Mouse (Mus musculus) heart, embryonic 12.5 days (tissue): Measurements from ENCODE around the gene Ube2o. TPM values are rescaled to one million over a fixed set of nuclear protein-coding genes. Genes with fewer than 3 reads are reported as not detected.

Experiments used
- ATAC-seq: fragments of 200-750 bp; cut with Nextera tagmentation; 2 replicates; pipeline ENCODE4 v1.8.0; 2017; ENCODE audit warnings: moderate TSS enrichment, moderate library complexity; ENCODE audit not compliant: insufficient number of reproducible peaks, low FRiP score
- H3K27ac ChIP-seq: fragments of 300-500 bp; sonication (generic); 2 replicates; pipeline ENCODE4 v1.5.1; 2016; ENCODE audit warnings: mild to moderate bottlenecking, moderate library complexity; ENCODE audit not compliant: poor library complexity, severe bottlenecking
- H3K27me3 ChIP-seq: fragments of 300-500 bp; sonication (generic); replicated peaks from 2 replicates; pipeline ENCODE4 v1.6.1; 2016; ENCODE audit warnings: mild to moderate bottlenecking, moderate library complexity
- H3K36me3 ChIP-seq: fragments of 300-500 bp; sonication (generic); 2 replicates; pipeline ENCODE4 v1.6.1; 2016; ENCODE audit warnings: mild to moderate bottlenecking, moderate library complexity
- H3K4me1 ChIP-seq: fragments of 300-500 bp; sonication (generic); replicated peaks from 2 replicates; pipeline ENCODE4 v1.6.1; 2016; ENCODE audit warnings: mild to moderate bottlenecking
- H3K4me2 ChIP-seq: fragments of 300-500 bp; sonication (generic); 2 replicates; pipeline ENCODE4 v1.6.1; 2016; ENCODE audit warnings: mild to moderate bottlenecking, moderate library complexity
- H3K4me3 ChIP-seq: fragments of 300-500 bp; sonication (generic); 2 replicates; pipeline ENCODE4 v1.5.1; 2016; ENCODE audit warnings: mild to moderate bottlenecking
- H3K9ac ChIP-seq: fragments of 300-500 bp; sonication (generic); 2 replicates; pipeline ENCODE4 v1.6.1; 2016; ENCODE audit warnings: mild to moderate bottlenecking, moderate library complexity
- H3K9me3 ChIP-seq: fragments of 300-500 bp; sonication (generic); replicated peaks from 2 replicates; pipeline ENCODE4 v1.6.1; 2016; ENCODE audit warnings: mild to moderate bottlenecking, moderate library complexity
- whole genome bisulfite sequencing: fragments of 180-500 bp; shearing (Covaris S2); methylation state at CpG from one replicate; pipeline ENCODE4 v1.1.7; 2016; 5-methylcytosine and 5-hydroxymethylcytosine counted together
- polyA plus RNA-seq: library from polyadenylated mRNA; unstranded; fragments of >200 nt; fragmentation: Nextera tagmentation; extraction: Ambion mirVana; gene quantifications from 2 replicates; pipeline ENCODE4 v1.2.1, GENCODE M21; 2016

The Ube2o gene
- polyA plus RNA-seq = 18.1 and 19.9 TPM in 2 replicates

DNA sequence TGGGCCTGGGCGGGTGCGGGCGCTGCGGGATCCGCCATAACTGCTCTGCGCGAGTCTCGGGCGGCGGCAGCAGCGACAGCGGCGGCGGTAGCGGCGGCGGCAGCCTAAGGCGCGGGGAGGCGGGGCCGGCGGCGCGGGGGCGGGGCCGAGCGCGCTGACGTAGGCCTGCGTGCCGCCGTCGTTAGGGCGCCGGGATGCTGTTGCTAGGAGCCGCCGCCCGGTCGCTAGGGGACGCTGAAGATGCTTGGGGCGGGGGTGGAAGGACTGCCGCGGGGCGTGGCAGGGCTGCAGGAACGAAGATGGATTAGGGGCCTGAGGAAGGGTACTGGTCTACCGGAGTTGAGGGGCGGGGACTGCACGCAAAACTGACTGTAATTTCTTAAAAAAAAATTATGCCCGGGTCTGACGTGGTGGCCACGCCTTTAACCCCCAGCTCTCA, at the start of gene Ube2o:
Gene Ube2o (minus strand): TSS at position 72 of the 439 bp plus-strand sequence.
- Histone ChIP-seq H3K27me3 (no peaks in the 10 kb centered on the region), H3K27ac (peak within 1 kb of the TSS; percentile 81), H3K4me1 (peaks cover 31% of the 10 kb centered on the region), H3K9ac (peak within 1 kb of the TSS; percentile 85), H3K4me2 (peak within 1 kb of the TSS; percentile 81), H3K36me3 (no peaks in the 10 kb centered on the region), H3K9me3 (no peaks in the 10 kb centered on the region), H3K4me3 (peak within 1 kb of the TSS; percentile 83)
- WGBS = 4% methylated on average over 49 of the region's 51 CpGs
- ATAC-seq = peak; percentile 90

DNA sequence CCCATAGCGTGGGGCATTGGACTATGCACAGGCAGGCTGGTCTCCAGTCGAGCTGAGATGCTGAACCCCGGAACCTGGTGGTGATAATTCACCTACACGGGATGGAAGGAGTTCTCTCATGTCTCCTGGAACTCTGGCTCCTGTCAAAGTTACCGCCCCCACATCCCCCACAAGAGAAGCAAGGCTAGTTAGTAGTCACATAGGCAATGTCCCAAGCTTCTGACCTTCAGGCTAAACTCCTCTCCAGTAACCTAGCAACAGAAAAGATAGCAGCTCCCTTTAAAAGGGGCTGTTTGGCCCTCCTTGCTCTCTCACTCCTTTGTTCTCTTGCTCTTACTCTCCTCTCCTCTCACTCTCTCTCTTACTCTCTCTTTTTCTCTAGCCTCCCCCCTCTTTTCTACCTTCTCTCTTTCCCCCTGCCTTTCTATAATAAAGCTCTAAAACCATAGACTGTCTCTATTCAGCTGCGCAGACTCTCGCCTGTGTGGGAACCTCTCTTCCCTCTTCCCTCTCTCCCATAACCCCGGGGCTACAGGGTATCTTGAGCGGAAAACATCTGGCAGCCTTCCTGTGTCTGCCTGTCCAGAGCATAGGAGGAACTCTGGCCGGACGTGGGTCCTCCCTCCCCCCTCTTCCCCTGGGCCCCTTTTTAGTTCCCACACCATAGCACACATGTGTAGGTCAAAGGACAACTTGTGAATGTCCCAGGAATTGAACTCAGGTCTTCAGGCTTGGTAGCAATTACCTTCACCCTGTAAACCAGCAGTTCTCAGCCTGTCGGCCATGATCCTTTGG, 49.1 kb upstream of the Ube2o start:
- peak; percentile 56; the same call in 1 of the 2 replicates for ATAC-seq
- H3K4me2 ChIP-seq = peak overlapping the region; percentile 6
- H3K27ac ChIP-seq = peak overlapping the region; percentile 59
- H3K4me3 ChIP-seq = no peak overlapping the region
- H3K9me3 ChIP-seq = no peaks in the 10 kb centered on the region
- H3K4me1 ChIP-seq = peaks cover 29% of the 10 kb centered on the region
- 27% methylated on average over 12 of the region's 12 CpGs for WGBS
- H3K27me3 ChIP-seq = no peaks in the 10 kb centered on the region
- H3K9ac ChIP-seq = no peak overlapping the region
- H3K36me3 ChIP-seq = no peaks in the 10 kb centered on the region

DNA sequence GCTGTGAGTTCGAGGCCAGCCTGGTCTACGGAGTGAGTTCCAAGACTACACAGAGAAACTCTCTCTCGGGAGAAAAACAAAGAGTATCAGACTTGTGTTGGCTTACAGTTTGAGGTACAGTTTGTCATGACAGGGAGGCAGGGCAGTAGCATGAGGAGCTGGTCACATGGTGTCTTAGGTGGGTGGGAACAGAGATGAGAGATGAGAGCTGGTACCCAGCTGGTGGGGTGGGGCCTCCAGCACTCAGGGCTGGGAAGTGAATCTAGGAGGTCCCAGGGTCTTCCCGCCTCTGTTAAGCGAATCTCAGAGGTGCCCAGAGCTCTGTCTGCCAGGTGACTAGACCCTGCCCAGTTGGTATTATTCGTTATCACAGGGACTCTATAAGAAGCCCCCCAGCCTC, 48.2 kb upstream of the Ube2o start:
- WGBS = 84% methylated on average over 6 of the region's 6 CpGs
- no peaks in the 10 kb centered on the region for H3K27me3 ChIP-seq
- H3K4me1 ChIP-seq = peaks cover 38% of the 10 kb centered on the region
- no peaks in the 10 kb centered on the region for H3K36me3 ChIP-seq
- no peak overlapping the region for H3K4me2 ChIP-seq
- no peak for ATAC-seq
- peak overlapping the region; percentile 59 for H3K27ac ChIP-seq
- no peaks in the 10 kb centered on the region for H3K9me3 ChIP-seq
- no peak overlapping the region for H3K9ac ChIP-seq
- H3K4me3 ChIP-seq = no peak overlapping the region

DNA sequence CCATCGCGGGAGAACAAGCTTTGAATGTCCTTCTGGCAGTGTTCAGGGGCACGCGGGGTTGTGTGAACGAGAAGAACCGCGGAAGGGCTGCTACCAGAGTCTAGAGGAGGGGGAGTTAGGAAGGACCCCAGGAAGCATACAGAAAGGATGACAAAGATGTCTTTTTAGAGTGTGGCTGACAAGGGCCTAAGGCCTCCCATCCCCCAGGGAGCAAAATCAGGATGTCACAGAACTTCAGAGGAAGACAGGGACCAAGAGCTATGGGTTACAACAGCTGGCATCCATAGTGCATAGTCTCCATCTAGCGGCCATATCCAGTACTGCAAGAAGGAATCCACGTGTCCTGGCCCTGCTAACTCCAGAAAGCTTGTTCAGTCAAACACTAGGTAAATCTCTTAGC, 47.5 kb upstream of the Ube2o start:
- H3K4me2 ChIP-seq = no peak overlapping the region
- peak overlapping the region; percentile 31; the same call in 1 of the 2 replicates for H3K27ac ChIP-seq
- H3K9ac ChIP-seq = no peak overlapping the region
- WGBS = 59% methylated on average over 9 of the region's 9 CpGs
- H3K4me3 ChIP-seq = no peak overlapping the region
- peaks cover 43% of the 10 kb centered on the region for H3K4me1 ChIP-seq
- no peaks in the 10 kb centered on the region for H3K9me3 ChIP-seq
- 0 out of 2 replicates have a peak, but pooled peaks have one; percentile 29 for ATAC-seq
- no peaks in the 10 kb centered on the region for H3K36me3 ChIP-seq
- H3K27me3 ChIP-seq = no peaks in the 10 kb centered on the region

DNA sequence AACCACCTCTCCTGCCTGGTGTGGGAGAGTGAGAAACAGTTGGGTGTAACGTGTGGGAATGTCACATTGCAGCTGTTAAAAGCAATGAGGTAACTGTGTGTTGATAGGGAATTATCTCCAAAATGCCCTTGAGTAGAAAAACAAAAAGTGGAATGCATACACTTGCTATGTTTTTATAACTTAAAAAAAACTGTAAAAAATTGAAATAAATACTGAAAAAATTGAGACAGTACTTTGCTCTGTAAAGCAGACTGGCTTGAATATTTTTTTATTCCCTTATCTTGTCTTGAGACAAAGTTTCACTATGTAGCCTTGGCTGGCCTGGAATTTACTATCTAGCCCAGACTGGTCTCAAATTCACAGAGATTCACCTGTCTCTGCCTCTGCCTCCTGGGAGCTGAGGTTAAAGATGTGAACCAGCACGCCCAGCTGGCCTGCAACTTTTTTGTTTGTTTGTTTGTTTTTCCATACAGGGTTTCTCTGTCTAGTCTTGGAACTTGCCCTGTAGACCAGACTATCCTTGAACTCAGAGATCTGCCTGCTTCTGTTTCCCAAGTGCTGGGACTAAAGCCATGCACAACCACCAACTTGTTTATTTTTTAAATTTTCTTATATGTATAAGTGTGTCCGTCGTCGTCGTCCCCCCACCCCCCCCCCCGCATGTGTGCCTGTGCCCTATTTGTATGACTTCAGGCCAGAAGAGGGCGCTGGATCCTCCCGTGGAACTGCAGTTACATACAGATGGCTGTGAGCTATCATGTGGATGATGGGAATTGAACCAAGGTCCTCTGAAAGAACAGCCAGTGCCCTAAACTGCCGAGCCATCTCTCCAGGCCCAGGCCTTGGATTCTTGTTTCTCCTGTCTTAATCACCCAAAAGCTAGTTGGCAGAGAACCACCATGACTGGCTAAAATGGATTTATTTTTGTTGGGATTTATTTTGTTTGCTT, 46.1 kb upstream of the Ube2o start:
- no peaks in the 10 kb centered on the region for H3K9me3 ChIP-seq
- no peak for ATAC-seq
- H3K4me2 ChIP-seq = no peak overlapping the region
- peaks cover 56% of the 10 kb centered on the region for H3K4me1 ChIP-seq
- H3K36me3 ChIP-seq = no peaks in the 10 kb centered on the region
- H3K4me3 ChIP-seq = no peak overlapping the region
- H3K27me3 ChIP-seq = no peaks in the 10 kb centered on the region
- peak overlapping the region; percentile 20 for H3K27ac ChIP-seq
- H3K9ac ChIP-seq = no peak overlapping the region
- 30% methylated on average over 10 of the region's 10 CpGs for WGBS

DNA sequence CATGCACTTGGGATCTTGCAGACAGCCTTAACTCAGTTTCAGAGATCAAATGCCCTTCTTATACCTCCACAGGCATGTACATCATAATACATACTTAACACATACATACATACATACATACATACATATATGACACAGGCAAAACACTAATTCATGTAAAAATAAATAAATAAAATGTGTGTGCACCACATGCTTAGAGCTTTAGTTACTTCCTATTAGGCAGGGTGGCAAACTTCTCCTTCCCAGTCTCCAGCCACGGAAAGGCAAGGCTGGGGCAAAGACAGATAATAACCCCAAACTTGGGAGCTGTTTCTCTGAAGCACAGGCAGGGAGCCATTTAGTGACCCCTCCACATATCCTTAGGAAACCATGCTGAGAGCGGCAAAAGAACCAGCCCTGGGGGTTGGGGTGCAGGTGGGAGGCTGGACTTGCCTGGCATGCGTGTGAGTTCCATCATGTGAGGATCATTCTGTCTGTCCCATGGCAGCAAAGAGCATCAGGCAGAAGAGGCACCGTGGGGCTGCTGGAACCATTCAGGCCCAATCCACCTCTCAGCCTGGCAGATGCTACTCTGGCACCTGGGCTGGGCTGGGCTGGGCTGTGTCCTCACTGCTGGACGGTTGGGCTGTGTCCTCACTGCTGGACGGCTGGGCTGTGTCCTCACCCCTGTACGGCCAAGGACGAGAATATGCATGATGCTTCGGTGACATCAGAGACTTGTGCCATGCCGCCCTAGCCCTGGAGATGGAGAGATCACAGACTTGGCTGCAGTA, 45.2 kb upstream of the Ube2o start, which contains the start of gene Rhbdf2:
Gene Rhbdf2 (minus strand): TSS at position 721 of the 773 bp plus-strand sequence.
- peaks cover 64% of the 10 kb centered on the region for H3K4me1 ChIP-seq
- no peak within 1 kb of the TSS for H3K4me3 ChIP-seq
- no peaks in the 10 kb centered on the region for H3K36me3 ChIP-seq
- peak within 1 kb of the TSS; percentile 20 for H3K27ac ChIP-seq
- no peaks in the 10 kb centered on the region for H3K27me3 ChIP-seq
- no peak within 1 kb of the TSS for H3K4me2 ChIP-seq
- no peaks in the 10 kb centered on the region for H3K9me3 ChIP-seq
- no peak within 1 kb of the TSS for H3K9ac ChIP-seq
- ATAC-seq = no peak
- 43% methylated on average over 10 of the region's 10 CpGs for WGBS

DNA sequence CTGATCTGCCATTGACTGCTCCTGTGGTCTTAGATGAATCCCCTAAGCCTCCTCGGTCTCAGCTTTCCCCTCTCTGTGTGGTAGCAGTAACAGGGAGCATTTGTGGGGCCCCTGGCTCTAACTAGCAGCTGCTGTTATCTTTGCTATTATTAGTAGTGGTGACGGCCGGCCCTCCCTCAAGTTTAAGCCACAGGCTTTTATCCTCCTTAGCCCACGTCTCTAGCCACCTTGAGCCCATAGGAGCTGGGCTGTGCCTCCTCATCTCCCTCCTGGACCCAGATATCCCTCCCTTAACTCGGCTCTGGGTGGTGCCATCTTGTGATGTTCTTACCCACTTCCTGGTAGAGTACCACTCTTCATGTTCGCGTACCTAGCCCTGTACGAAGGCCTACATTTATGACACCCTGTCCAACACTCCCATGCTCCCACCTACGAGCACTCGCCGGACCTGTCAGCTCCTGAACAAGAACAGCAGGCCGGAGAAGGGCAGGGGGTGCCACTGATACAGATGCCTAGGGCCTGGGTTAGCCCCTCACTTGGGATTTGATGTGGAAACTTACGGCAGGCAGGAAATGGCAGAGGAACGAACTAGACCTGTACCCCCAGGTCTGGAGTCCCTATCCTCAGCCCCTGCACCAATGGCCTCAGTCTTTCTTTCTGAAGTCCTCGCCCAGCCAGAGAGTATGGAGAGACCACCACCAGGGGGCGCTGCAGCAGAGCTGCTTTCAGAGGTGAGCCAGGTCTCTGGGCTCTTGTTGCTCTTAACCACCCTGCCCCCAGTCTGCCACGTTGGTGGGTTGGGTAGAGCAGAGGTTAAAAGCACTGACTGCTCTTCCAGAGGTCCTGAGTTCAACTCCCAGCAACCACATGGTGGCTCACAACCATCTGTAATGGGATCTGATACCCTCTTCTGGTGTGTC, 44.1 kb upstream of the Ube2o start:
- WGBS = 51% methylated on average over 17 of the region's 17 CpGs

DNA sequence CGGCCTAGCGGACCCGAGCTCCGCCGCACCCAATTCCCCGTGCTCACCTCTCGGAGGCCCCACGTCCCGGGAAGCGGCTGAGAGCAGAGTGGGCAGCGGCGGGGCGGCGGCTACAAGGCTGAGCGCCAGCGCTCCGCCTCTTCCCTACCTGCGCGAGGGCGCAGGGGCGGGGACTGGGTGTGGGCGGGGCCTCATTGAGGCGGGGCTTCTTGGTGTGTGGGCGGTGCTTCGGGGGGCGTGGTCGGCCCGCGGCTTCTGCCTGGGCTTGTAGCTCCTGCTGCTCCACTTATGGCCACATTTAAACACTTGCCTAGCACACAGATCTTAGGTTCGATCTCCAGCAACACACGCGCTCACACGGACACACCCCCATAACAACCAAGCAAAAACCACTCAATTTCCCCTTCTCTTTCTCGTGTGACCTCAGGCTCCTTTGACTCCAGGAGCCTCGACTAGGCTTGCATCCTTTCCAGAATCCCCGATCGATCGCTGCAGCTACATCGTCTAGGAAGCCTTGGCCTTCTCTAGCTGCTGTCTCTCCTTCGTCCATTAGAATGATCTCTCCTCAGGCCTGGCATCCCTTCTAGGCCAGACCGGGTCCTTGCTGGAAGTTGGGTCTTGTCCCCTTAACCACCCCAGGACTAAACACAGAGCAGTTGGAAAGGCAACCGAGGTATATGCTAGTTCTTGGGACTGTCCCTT, 43.0 kb upstream of the Ube2o start:
- WGBS = 12% methylated on average over 42 of the region's 42 CpGs
- H3K9me3 ChIP-seq = no peaks in the 10 kb centered on the region
- no peaks in the 10 kb centered on the region for H3K27me3 ChIP-seq
- peak overlapping the region; percentile 90 for H3K4me2 ChIP-seq
- H3K27ac ChIP-seq = peak overlapping the region; percentile 19; the same call in 1 of the 2 replicates
- peak overlapping the region; percentile 76 for H3K9ac ChIP-seq
- peak overlapping the region; percentile 63 for H3K4me3 ChIP-seq
- ATAC-seq = peak; percentile 84
- no peaks in the 10 kb centered on the region for H3K36me3 ChIP-seq
- peaks cover 71% of the 10 kb centered on the region for H3K4me1 ChIP-seq

More for the DNA sequence above, 44.1 kb upstream of the Ube2o start:
- Histone ChIP-seq H3K9me3 (no peaks in the 10 kb centered on the region), H3K4me1 (peaks cover 70% of the 10 kb centered on the region), H3K27ac (peak overlapping the region; percentile 19), H3K36me3 (no peaks in the 10 kb centered on the region), H3K9ac (peak overlapping the region; percentile 10; the same call in 1 of the 2 replicates), H3K4me3 (no peak overlapping the region), H3K27me3 (no peaks in the 10 kb centered on the region), H3K4me2 (peak overlapping the region; percentile 90)
- ATAC-seq = no peak

DNA sequence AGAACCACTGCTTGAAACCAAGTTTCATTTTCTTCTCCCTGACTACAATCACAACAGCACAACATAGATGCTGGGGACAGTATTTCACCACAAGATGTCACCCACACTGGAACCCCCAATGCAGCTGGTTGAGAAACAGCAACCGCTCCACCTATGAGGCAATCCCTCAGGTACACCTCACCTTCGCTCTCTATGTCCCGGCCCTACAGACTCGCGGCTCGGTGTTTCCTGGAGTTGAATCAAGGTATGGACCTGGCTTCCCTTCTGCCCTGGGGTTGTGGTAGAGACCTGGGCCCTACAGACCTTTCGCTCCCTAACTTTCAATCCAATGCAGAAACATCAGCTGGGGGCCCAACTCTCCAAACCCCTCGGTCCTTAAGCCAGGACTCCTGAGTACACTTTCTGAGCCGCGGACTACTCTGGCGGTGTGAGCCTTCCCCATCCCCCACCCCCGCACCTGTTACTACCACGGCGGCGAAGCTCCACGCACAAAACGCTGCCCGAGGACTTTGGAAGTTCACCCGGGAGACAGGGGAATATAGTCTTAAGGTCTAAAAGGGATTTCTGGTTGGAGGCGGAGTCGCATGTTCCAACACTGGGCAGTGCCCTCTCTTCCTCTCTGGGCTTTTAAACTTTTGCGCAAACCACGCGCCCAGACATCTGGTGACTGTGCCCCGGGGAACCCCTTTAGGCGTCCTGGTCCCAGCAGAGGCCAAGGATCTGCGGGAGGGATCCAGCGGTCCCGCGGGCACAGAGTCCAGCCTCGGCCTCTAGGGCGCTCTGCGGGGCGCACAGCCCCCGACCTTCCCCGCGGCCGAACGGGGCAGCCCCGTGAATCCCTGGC, 42.3 kb upstream of the Ube2o start:
- Histone ChIP-seq H3K9me3 (no peaks in the 10 kb centered on the region), H3K27me3 (no peaks in the 10 kb centered on the region), H3K4me1 (peaks cover 72% of the 10 kb centered on the region), H3K4me3 (peak overlapping the region; percentile 63), H3K36me3 (no peaks in the 10 kb centered on the region), H3K27ac (no peak overlapping the region), H3K9ac (peak overlapping the region; percentile 76), H3K4me2 (peak overlapping the region; percentile 90)
- no peak; the same call in 1 of the 2 replicates for ATAC-seq
- 7% methylated on average over 40 of the region's 40 CpGs for WGBS
